Mouse (Mus musculus): ENCODE results near the gene Ap2s1.

DNA sequence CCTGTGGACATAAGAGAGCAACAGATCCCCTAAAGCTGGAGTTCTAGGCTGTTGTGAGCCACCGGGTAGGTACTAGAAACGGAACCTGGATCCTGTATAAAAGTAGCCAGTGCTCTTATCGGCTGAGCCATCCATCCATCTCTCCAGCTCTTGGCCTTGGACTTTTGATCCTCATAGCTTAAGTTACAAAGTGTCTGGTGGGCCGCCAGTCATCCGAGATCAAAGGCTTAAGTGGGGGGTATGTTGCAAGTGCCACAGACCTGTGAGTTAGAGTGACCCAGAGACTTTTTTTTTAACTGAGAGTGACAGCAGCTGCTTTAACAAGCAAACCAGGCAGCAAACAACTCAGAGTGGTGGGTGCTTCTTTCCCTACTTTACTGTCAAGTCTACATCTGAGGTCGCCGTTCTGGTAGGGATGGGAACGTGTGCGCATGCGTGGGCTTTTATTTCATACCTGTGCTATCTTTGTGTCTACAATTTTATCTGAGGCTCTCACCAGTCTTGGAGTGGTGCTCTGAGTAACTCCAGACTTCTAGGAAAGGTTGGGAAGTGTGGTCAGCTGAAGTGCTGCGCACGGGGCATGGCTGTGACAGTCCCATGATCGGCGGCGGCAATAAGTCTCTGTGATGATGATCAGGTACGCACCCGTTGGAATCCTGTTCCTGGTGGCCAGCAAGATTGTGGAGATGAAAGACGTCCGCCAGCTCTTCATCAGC, 55.0 kb downstream of the Ap2s1 start:
- TF ChIP-seq POLR2A (IDR thresholded peaks at IDR 0.05; ENCODE audit: extremely low read depth, insufficient read depth, low read length) (no peak), CTCF (IDR thresholded peaks at IDR 0.05; ENCODE audit: extremely low read depth, insufficient read depth, low read length) (no peak)

Measured in cortical plate, adult 2 months (tissue).